Mouse (Mus musculus) thymus, adult 2 months (tissue): ENCODE data around the gene Agfg2. TPM values are rescaled to one million over a fixed set of nuclear protein-coding genes. Genes with fewer than 3 reads are reported as not detected.

Source experiments
- DNase-seq: peaks from one replicate; pipeline ENCODE4 v3.0.0; 2021
- H3K27ac ChIP-seq: fragments of 200-500 bp; 2 replicates; pipeline ENCODE4 v1.5.1; 2012; ENCODE audit warnings: low read length, control low read depth; ENCODE audit not compliant: control insufficient read depth, insufficient read depth
- H3K27me3 ChIP-seq: fragments of 200-500 bp; 2 replicates; pipeline ENCODE4 v1.6.1; 2012; ENCODE audit warnings: mild to moderate bottlenecking, low read length, moderate library complexity, mixed read lengths; ENCODE audit not compliant: control insufficient read depth, insufficient read depth
- H3K36me3 ChIP-seq: fragments of 200-500 bp; 2 replicates; pipeline ENCODE4 v1.6.1; 2012; ENCODE audit warnings: mild to moderate bottlenecking, low read length, moderate library complexity; ENCODE audit not compliant: control insufficient read depth, insufficient read depth
- H3K4me1 ChIP-seq: fragments of 200-500 bp; replicated peaks from 2 replicates; pipeline ENCODE4 v1.6.1; 2012; ENCODE audit warnings: low read length; ENCODE audit not compliant: control insufficient read depth, insufficient read depth
- H3K4me3 ChIP-seq: fragments of 200-500 bp; 2 replicates; pipeline ENCODE4 v1.5.1; 2012; ENCODE audit warnings: mild to moderate bottlenecking, low read length, control low read depth, moderate library complexity; ENCODE audit not compliant: control insufficient read depth, insufficient read depth
- CTCF ChIP-seq: fragments of 200-500 bp; IDR thresholded peaks from 2 replicates; pipeline ENCODE4 v1.5.1; 2012; ENCODE audit warnings: mild to moderate bottlenecking, control low read depth, low read length, moderate library complexity, borderline replicate concordance; ENCODE audit not compliant: control insufficient read depth, poor library complexity, insufficient read depth; ENCODE audit errors: extremely low read depth
- POLR2A ChIP-seq: fragments of 200-500 bp; IDR thresholded peaks from 2 replicates; pipeline ENCODE4 v1.6.1; 2012; ENCODE audit warnings: mild to moderate bottlenecking, low read length, control low read depth, moderate library complexity; ENCODE audit not compliant: control insufficient read depth, poor library complexity, insufficient read depth; ENCODE audit errors: extremely low read depth
- WGBS: fragments of 180-500 bp; shearing (Covaris S2); methylation state at CpG from one replicate; pipeline ENCODE4 v1.1.7; 2018; 5-methylcytosine and 5-hydroxymethylcytosine counted together
- polyA plus RNA-seq: library from polyadenylated mRNA; depleted of rRNA; stranded (reverse); fragments of >200 nt; gene quantifications from 2 replicates; pipeline ENCODE4 v1.2.3, GENCODE M21; 2012

Agfg2 gene
- polyA plus RNA-seq, 1 experiment, result 205 TPM

- Histone ChIP-seq H3K4me3 (no peak overlapping the region), H3K27me3 (no peaks in the 10 kb centered on the region), H3K36me3 (peaks cover 82% of the 10 kb centered on the region), H3K27ac (no peak overlapping the region), H3K4me1 (0 out of 2 replicates have a peak, but pooled peaks cover 5% of the 10 kb centered on the region)
- WGBS, result 93% methylated on average over 6 of the region's 6 CpGs
- TF ChIP-seq POLR2A (no peak), CTCF (no peak)
- DNase-seq, result no peak
Observed at GRCm38 (mm10) chr5:137660064-137660688, 24.4 kb downstream of the Agfg2 start.

GRCm38 (mm10) chr5:137656977-137657376, 27.5 kb downstream of the Agfg2 start:
- Histone ChIP-seq H3K36me3 (peaks cover 80% of the 10 kb centered on the region), H3K27ac (no peak overlapping the region), H3K27me3 (no peaks in the 10 kb centered on the region), H3K4me3 (no peak overlapping the region), H3K4me1 (peaks cover 11% of the 10 kb centered on the region)
- WGBS, result 56% methylated on average over 6 of the region's 6 CpGs
- TF ChIP-seq CTCF, result peak; percentile 60; the same call in 1 of the 2 replicates
- TF ChIP-seq POLR2A, result no peak
- peak; percentile 59 for DNase-seq

GRCm38 (mm10) chr5:137654746-137655145, 29.8 kb downstream of the Agfg2 start:
- 84% methylated on average over 7 of the region's 7 CpGs for WGBS
- DNase-seq, result no peak

GRCm38 (mm10) chr5:137653366-137653765, 31.2 kb downstream of the Agfg2 start:
- H3K36me3 ChIP-seq, result peaks cover 59% of the 10 kb centered on the region
- H3K27me3 ChIP-seq, result no peaks in the 10 kb centered on the region
- TF ChIP-seq POLR2A, result no peak
- no peak for TF ChIP-seq CTCF
- 96% methylated on average over 10 of the region's 10 CpGs for WGBS
- H3K27ac ChIP-seq, result no peak overlapping the region
- no peak for DNase-seq
- H3K4me1 ChIP-seq, result peaks cover 13% of the 10 kb centered on the region
- H3K4me3 ChIP-seq, result no peak overlapping the region

More at GRCm38 (mm10) chr5:137654746-137655145, 29.8 kb downstream of the Agfg2 start:
- Histone ChIP-seq H3K4me1 (peaks cover 11% of the 10 kb centered on the region), H3K36me3 (peaks cover 72% of the 10 kb centered on the region), H3K27ac (no peak overlapping the region), H3K4me3 (no peak overlapping the region), H3K27me3 (no peaks in the 10 kb centered on the region)
- TF ChIP-seq CTCF, result no peak
- no peak for TF ChIP-seq POLR2A

GRCm38 (mm10) chr5:137652474-137652873, 32.1 kb downstream of the Agfg2 start:
- whole genome bisulfite sequencing, result 65% methylated on average over 3 of the region's 3 CpGs
- DNase-seq, result peak; percentile 72
- Histone ChIP-seq H3K27ac (peak overlapping the region; percentile 7; the same call in 1 of the 2 replicates), H3K27me3 (no peaks in the 10 kb centered on the region), H3K4me3 (no peak overlapping the region), H3K4me1 (peaks cover 13% of the 10 kb centered on the region), H3K36me3 (peaks cover 50% of the 10 kb centered on the region)
- no peak for TF ChIP-seq POLR2A
- TF ChIP-seq CTCF, result no peak

- 86% methylated on average over 18 of the region's 18 CpGs for WGBS
Observed at GRCm38 (mm10) chr5:137649669-137650571, 34.6 kb downstream of the Agfg2 start.

More at GRCm38 (mm10) chr5:137649669-137650571, 34.6 kb downstream of the Agfg2 start:
- Histone ChIP-seq H3K4me3 (no peak overlapping the region), H3K4me1 (peaks cover 11% of the 10 kb centered on the region), H3K27me3 (no peaks in the 10 kb centered on the region; the same call in 1 of the 2 replicates), H3K27ac (no peak overlapping the region), H3K36me3 (peaks cover 38% of the 10 kb centered on the region)
- no peak for TF ChIP-seq POLR2A
- no peak for TF ChIP-seq CTCF
- no peak for DNase-seq
